ENCODE assay signal across 22 mouse cellular contexts in the genomic region with DNA sequence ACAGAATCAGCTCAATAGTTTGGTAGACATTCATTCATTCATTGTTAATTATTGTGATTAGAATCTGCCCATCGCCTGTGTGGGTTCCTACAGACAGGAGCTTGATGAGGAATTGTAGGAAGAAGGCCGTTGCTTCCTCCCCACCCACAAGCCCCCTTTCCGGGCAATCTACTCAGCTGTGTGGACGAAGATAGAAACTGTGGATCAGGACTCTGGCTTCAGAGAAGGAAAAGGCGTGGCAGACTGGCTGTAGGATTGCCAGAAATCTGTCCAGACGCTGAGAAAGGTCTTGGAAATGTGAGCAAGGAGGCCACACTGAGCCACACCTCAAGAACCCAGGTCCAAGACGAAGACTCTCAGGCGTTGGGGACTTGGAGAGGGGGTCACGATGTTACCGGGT. TPM values are rescaled to one million over a fixed set of nuclear protein-coding genes. Genes with fewer than 3 reads are reported as not detected.
DNase-seq lines count a peak whose midpoint lies in the region; ATAC-seq lines count a peak whose summit lies in the region.
"Had no signal": no experiment of that assay in that cellular context is flagged by ENCODE, and none has a peak within 500 bp of the region (broad histone marks: within the 10 kb centered on the region; RNA-seq: fewer than 3 reads in every experiment).

No protein-coding gene starts in this region.

- DNase-seq in heart, adult 11 months = peak; percentile 83
- peak; percentile 20 to 29 for DNase-seq in kidney, adult 8-10 months
- DNase-seq in kidney, postnatal 10 days = peak; percentile 39
- no peak for DNase-seq in adrenal gland, adult 2 months
- no peak for DNase-seq in embryo, embryonic 10 days (ENCODE audit: low spot score)
- DNase-seq in gastrocnemius, adult 18-20 months (ENCODE audit: low spot score) = no peak
- DNase-seq: adrenal gland, postnatal 10 days; B cell, adult 2 months; cerebellum, adult 11 months; cerebellum, adult 8-10 months; cerebellum, postnatal 14 days; gastrocnemius, postnatal 14 days; heart, postnatal 10 days; heart, postnatal 4 days had no signal

- H3K27ac ChIP-seq in heart, embryonic 11.5 days (ENCODE audit: low read depth, low read length) = no peak overlapping the region
- H3K27ac ChIP-seq: embryonic facial prominence, embryonic 13.5 days; forebrain, embryonic 12.5 days; hindbrain, embryonic 12.5 days; hindbrain, postnatal 0 days had no signal

- ATAC-seq in heart, embryonic 11.5 days (replicated peaks; ENCODE audit: insufficient number of reproducible peaks, low FRiP score, low TSS enrichment) = no peak
- ATAC-seq: CD4-positive, CD25-positive, alpha-beta regulatory T cell, adult 4 months; forebrain, embryonic 16.5 days; hindbrain, postnatal 0 days had no signal

- WGBS in heart, embryonic 11.5 days (ENCODE audit: insufficient replicate concordance) = 76% methylated on average over 10 of the region's 10 CpGs

- no peak overlapping the region for H3K4me2 ChIP-seq in heart, embryonic 11.5 days
- H3K4me2 ChIP-seq: embryonic facial prominence, embryonic 13.5 days; forebrain, embryonic 12.5 days; hindbrain, embryonic 12.5 days had no signal

- H3K27me3 ChIP-seq in heart, embryonic 11.5 days (ENCODE audit: control insufficient read depth, insufficient read depth, low read length) = no peaks in the 10 kb centered on the region
- H3K27me3 ChIP-seq: embryonic facial prominence, embryonic 13.5 days; forebrain, embryonic 12.5 days; hindbrain, embryonic 12.5 days had no signal

- no peaks in the 10 kb centered on the region for H3K9me3 ChIP-seq in heart, embryonic 11.5 days (replicated peaks; ENCODE audit: control insufficient read depth, low read length)
- H3K9me3 ChIP-seq: embryonic facial prominence, embryonic 13.5 days; forebrain, embryonic 12.5 days; G1E; hindbrain, embryonic 12.5 days had no signal

- no peaks in the 10 kb centered on the region for H3K36me3 ChIP-seq in heart, embryonic 11.5 days (ENCODE audit: control insufficient read depth, insufficient read depth, low read length)
- H3K36me3 ChIP-seq: embryonic facial prominence, embryonic 13.5 days; forebrain, embryonic 12.5 days; G1E; hindbrain, embryonic 12.5 days had no signal

- H3K4me3 ChIP-seq in heart, embryonic 11.5 days (ENCODE audit: low read depth, low read length) = no peak overlapping the region
- H3K4me3 ChIP-seq: embryonic facial prominence, embryonic 13.5 days; forebrain, embryonic 12.5 days; hindbrain, embryonic 12.5 days had no signal

- H3K4me1 ChIP-seq in heart, embryonic 11.5 days (ENCODE audit: control insufficient read depth, insufficient read depth, low read length) = no peaks in the 10 kb centered on the region
- H3K4me1 ChIP-seq: embryonic facial prominence, embryonic 13.5 days; forebrain, embryonic 12.5 days; hindbrain, embryonic 12.5 days had no signal

- no peak overlapping the region for H3K9ac ChIP-seq in heart, embryonic 11.5 days (ENCODE audit: low read depth, low read length)
- H3K9ac ChIP-seq: embryonic facial prominence, embryonic 13.5 days; forebrain, embryonic 12.5 days; hindbrain, embryonic 12.5 days had no signal

RNA-seq across cellular contexts. Expression of gene Lhfpl2, which starts 43.6 kb away (rescaled TPM):
- polyA plus RNA-seq in heart, embryonic 11.5 days (2014; fragmentation: Nextera tagmentation; extraction: Ambion mirVana) = 18.5 and 24.8 TPM in 2 replicates
- total RNA-seq in adrenal gland, adult 2 months (2021) = 10 to 100 TPM; 27.9 to 32.2 TPM
- 21.5 and 26.7 TPM in 2 replicates for polyA plus RNA-seq in adrenal gland, adult 2 months (2012; rRNA removed)
- 1 to 10 TPM; 1.5 to 4.6 TPM for total RNA-seq in gastrocnemius, adult 18-20 months (2021)
- polyA plus RNA-seq: G1E had no signal

Comparison
In these comparisons a context has a peak if more than half of its experiments do, and no peak if none do; other contexts are left out.
1. DNase-seq: peak in heart, adult 11 months (single experiment), kidney, adult 8-10 months (2 of 2) and kidney, postnatal 10 days (single experiment); none in adrenal gland, adult 2 months (single experiment), embryo, embryonic 10 days (single experiment) and gastrocnemius, adult 18-20 months (single experiment).
2. RNA of gene Lhfpl2, which starts 43.6 kb away (total RNA-seq): 27.9 to 32.2 TPM in adrenal gland, adult 2 months; 1.5 to 4.6 TPM in gastrocnemius, adult 18-20 months; every median in the first group is over 4 times any median in the second.